Mouse (Mus musculus): ENCODE results near the gene AC129217.1. TPM values are rescaled to one million over a fixed set of nuclear protein-coding genes. Genes with fewer than 3 reads are reported as not detected.

Gene AC129217.1
- polyA plus RNA-seq, 1 experiment from 2014 or later = not detected

Small RNAs within 50 kb of the gene (microRNA-seq; reads per million reads assigned to microRNA genes)
- gene Mir5136 = not detected

Other genes starting within 250 kb of the AC129217.1 start
- 15.3 and 15.7 TPM in 2 replicates for gene Slc22a8, start 238.5 kb upstream of the AC129217.1 start, polyA plus RNA-seq (2015; fragmentation: Nextera tagmentation; extraction: Ambion mirVana)
- 1.7 and 2.9 TPM in 2 replicates for gene Slc22a6, start 211.7 kb upstream of the AC129217.1 start, polyA plus RNA-seq (2015; fragmentation: Nextera tagmentation; extraction: Ambion mirVana)
- gene Chrm1, start 166.0 kb upstream of the AC129217.1 start, polyA plus RNA-seq (2015; fragmentation: Nextera tagmentation; extraction: Ambion mirVana) = 0.71 and 0.81 TPM in 2 replicates
- 178 and 184 TPM in 2 replicates for gene Slc3a2, start 106.4 kb upstream of the AC129217.1 start, polyA plus RNA-seq (2015; fragmentation: Nextera tagmentation; extraction: Ambion mirVana)
- 76.3 and 80.4 TPM in 2 replicates for gene Wdr74, start 93.9 kb upstream of the AC129217.1 start, polyA plus RNA-seq (2015; fragmentation: Nextera tagmentation; extraction: Ambion mirVana)
- gene 1700092M07Rik, start 89.1 kb upstream of the AC129217.1 start, polyA plus RNA-seq (2015; fragmentation: Nextera tagmentation; extraction: Ambion mirVana) = 0.85 and 2.0 TPM in 2 replicates
- gene Stx5a, start 88.4 kb upstream of the AC129217.1 start, polyA plus RNA-seq (2015; fragmentation: Nextera tagmentation; extraction: Ambion mirVana) = 86.2 and 95.5 TPM in 2 replicates
- gene Nxf1, start 72.7 kb upstream of the AC129217.1 start, polyA plus RNA-seq (2015; fragmentation: Nextera tagmentation; extraction: Ambion mirVana) = 63.2 and 80.5 TPM in 2 replicates
- gene Tmem223, start 58.8 kb upstream of the AC129217.1 start, polyA plus RNA-seq (2015; fragmentation: Nextera tagmentation; extraction: Ambion mirVana) = 257 and 285 TPM in 2 replicates
- gene Tmem179b, start 55.3 kb upstream of the AC129217.1 start, polyA plus RNA-seq (2015; fragmentation: Nextera tagmentation; extraction: Ambion mirVana) = 31.8 and 35.1 TPM in 2 replicates
- gene Taf6l, start 43.4 kb upstream of the AC129217.1 start, polyA plus RNA-seq (2015; fragmentation: Nextera tagmentation; extraction: Ambion mirVana) = 23.3 and 25.3 TPM in 2 replicates
- gene Polr2g, start 31.2 kb upstream of the AC129217.1 start, polyA plus RNA-seq (2015; fragmentation: Nextera tagmentation; extraction: Ambion mirVana) = 167 and 188 TPM in 2 replicates
- gene Zbtb3, start 27.2 kb upstream of the AC129217.1 start, polyA plus RNA-seq (2015; fragmentation: Nextera tagmentation; extraction: Ambion mirVana) = 5.0 and 5.5 TPM in 2 replicates
- 45.1 and 45.3 TPM in 2 replicates for gene Ttc9c, start 10.4 kb upstream of the AC129217.1 start, polyA plus RNA-seq (2015; fragmentation: Nextera tagmentation; extraction: Ambion mirVana)
- gene Hnrnpul2, start 9.8 kb upstream of the AC129217.1 start, polyA plus RNA-seq (2015; fragmentation: Nextera tagmentation; extraction: Ambion mirVana) = 6.9 and 7.5 TPM in 2 replicates
- 124 and 129 TPM in 2 replicates for gene Bscl2, start 7.7 kb downstream of the AC129217.1 start, polyA plus RNA-seq (2015; fragmentation: Nextera tagmentation; extraction: Ambion mirVana)
- gene Gng3, start 9.4 kb downstream of the AC129217.1 start, polyA plus RNA-seq (2015; fragmentation: Nextera tagmentation; extraction: Ambion mirVana) = 623 and 651 TPM in 2 replicates
- 1.4 and 2.2 TPM in 2 replicates for gene Lrrn4cl, start 21.0 kb downstream of the AC129217.1 start, polyA plus RNA-seq (2015; fragmentation: Nextera tagmentation; extraction: Ambion mirVana)
- 150 and 155 TPM in 2 replicates for gene Ubxn1, start 41.7 kb downstream of the AC129217.1 start, polyA plus RNA-seq (2015; fragmentation: Nextera tagmentation; extraction: Ambion mirVana)
- 70.9 and 75.2 TPM in 2 replicates for gene Uqcc3, start 51.1 kb downstream of the AC129217.1 start, polyA plus RNA-seq (2015; fragmentation: Nextera tagmentation; extraction: Ambion mirVana)
- gene Lbhd1, start 54.0 kb downstream of the AC129217.1 start, polyA plus RNA-seq (2015; fragmentation: Nextera tagmentation; extraction: Ambion mirVana) = 19.7 and 26.1 TPM in 2 replicates
- gene Gm49403, start 54.2 kb downstream of the AC129217.1 start, polyA plus RNA-seq (2015; fragmentation: Nextera tagmentation; extraction: Ambion mirVana) = not detected in 2 replicates
- 43.2 and 44.0 TPM in 2 replicates for gene 1810009A15Rik, start 59.1 kb downstream of the AC129217.1 start, polyA plus RNA-seq (2015; fragmentation: Nextera tagmentation; extraction: Ambion mirVana)
- gene Gm49416, start 59.2 kb downstream of the AC129217.1 start, polyA plus RNA-seq (2015; fragmentation: Nextera tagmentation; extraction: Ambion mirVana) = 0.21 TPM in 1 of 2 replicates, not detected in the other
- 21.7 and 23.3 TPM in 2 replicates for gene Ints5, start 63.2 kb downstream of the AC129217.1 start, polyA plus RNA-seq (2015; fragmentation: Nextera tagmentation; extraction: Ambion mirVana)
- gene Ganab, start 68.3 kb downstream of the AC129217.1 start, polyA plus RNA-seq (2015; fragmentation: Nextera tagmentation; extraction: Ambion mirVana) = 47.1 and 53.9 TPM in 2 replicates
- gene B3gat3, start 90.6 kb downstream of the AC129217.1 start, polyA plus RNA-seq (2015; fragmentation: Nextera tagmentation; extraction: Ambion mirVana) = 83.2 and 86.3 TPM in 2 replicates
- gene Rom1, start 99.6 kb downstream of the AC129217.1 start, polyA plus RNA-seq (2015; fragmentation: Nextera tagmentation; extraction: Ambion mirVana) = 5.2 and 5.4 TPM in 2 replicates
- gene Eml3, start 99.8 kb downstream of the AC129217.1 start, polyA plus RNA-seq (2015; fragmentation: Nextera tagmentation; extraction: Ambion mirVana) = 14.3 and 15.3 TPM in 2 replicates
- 58.6 and 60.1 TPM in 2 replicates for gene Mta2, start 112.1 kb downstream of the AC129217.1 start, polyA plus RNA-seq (2015; fragmentation: Nextera tagmentation; extraction: Ambion mirVana)
- 15.0 and 18.8 TPM in 2 replicates for gene Tut1, start 124.1 kb downstream of the AC129217.1 start, polyA plus RNA-seq (2015; fragmentation: Nextera tagmentation; extraction: Ambion mirVana)
- 250 and 257 TPM in 2 replicates for gene Eef1g, start 137.3 kb downstream of the AC129217.1 start, polyA plus RNA-seq (2015; fragmentation: Nextera tagmentation; extraction: Ambion mirVana)
- 9.2 and 15.0 TPM in 2 replicates for gene Ahnak, start 159.5 kb downstream of the AC129217.1 start, polyA plus RNA-seq (2015; fragmentation: Nextera tagmentation; extraction: Ambion mirVana)

Measured in neural tube, postnatal 0 days (tissue).